Mouse (Mus musculus) ES-CJ7 (cell line): ENCODE results near the gene Lrrc75a.
A peak's percentile ranks its signal among the peaks of the same experiment; 100 is the strongest.

ENCODE experiments used
- DNase-seq: peaks from one replicate; pipeline ENCODE4 v3.0.0; 2011; ENCODE audit warnings: low read depth, low spot score

The Lrrc75a gene

DNA sequence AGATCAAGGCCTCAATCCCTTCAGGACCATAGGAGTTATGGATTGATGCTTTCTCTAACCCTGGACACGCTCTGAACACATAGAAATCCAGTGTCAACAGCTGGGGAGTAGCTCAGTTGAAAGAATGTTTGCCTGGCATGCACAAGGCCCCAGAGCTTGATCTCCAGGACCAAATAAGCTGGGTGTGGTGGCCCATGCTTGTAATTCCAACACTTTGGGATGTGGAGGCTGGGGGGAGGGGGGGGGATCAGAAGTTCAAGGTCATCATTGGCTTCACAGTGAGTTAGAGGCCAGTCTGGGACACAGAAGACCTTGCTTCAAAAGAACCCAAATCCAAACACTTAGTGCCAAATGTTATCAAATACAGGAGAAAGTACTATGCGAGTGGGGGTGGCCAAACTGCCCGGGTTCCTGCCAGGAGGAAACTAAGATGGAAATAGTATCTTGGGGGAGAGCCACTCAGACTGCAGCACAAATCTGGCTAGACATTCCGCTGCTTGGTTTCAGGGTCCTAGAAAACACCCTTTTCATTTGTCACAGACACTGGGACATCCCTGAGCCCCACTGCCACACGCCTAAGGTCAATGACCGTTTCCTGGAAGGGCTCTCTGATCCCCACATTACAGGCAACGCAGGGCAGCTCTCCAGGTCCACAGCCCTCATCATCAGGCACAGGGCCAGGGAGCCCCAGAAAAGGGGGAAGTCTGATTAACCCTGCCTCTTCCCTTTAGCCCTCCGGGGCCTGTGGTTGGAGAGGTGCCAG is 2.4 kb downstream of the Lrrc75a start:
- peak; percentile 82 for DNase-seq

DNA sequence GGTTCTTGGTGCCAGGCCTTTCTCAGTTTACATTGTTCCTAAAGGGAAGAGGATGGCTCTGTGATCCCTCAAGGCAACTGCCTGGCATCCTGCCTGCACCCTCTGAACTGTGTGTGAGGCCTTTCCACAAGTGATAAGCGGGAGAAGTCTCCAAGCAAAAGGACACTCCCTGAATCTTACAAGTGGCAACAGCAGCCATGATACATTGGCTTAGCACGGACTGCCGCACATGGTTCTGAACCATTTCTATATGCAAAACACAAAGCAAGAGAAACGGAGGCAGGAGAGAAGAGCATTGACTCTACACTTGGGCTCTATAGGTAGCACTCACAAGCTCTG is 3.0 kb downstream of the Lrrc75a start:
- no peak for DNase-seq

DNA sequence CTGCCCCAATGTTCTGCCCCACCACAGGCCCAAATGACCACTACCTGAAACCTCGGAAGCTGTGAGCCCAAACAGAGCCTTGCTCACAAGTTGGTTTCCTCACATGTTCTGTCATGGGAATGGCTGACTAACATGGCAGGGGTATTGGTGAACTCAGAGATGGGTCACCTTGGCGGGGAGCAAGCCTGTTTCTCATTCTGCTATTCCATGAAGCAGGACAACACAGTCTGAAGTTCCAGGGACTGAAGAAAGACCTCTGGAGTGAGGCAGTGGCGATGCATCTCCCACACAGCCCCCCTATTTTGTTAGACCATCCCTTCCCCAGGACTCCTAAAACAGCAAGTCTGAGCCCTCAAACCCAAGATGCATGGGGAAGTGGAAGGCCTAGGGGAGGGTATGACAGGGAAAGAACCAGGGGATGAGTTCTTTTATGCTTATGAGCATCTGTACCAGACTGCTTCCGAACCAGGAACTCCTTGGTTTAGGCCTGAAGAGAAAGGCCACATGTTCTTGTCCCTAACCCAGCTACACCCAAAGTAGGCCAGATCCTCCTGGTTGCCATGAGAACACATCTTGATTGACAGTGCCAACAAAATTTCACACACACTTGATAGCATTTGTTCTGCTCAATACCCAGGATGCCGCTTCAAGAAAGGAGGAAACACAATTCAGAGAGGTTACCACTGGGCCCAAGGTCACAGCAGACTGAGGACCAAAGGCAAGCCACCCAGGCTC is 3.6 kb downstream of the Lrrc75a start:
- DNase-seq, result peak; percentile 48

DNA sequence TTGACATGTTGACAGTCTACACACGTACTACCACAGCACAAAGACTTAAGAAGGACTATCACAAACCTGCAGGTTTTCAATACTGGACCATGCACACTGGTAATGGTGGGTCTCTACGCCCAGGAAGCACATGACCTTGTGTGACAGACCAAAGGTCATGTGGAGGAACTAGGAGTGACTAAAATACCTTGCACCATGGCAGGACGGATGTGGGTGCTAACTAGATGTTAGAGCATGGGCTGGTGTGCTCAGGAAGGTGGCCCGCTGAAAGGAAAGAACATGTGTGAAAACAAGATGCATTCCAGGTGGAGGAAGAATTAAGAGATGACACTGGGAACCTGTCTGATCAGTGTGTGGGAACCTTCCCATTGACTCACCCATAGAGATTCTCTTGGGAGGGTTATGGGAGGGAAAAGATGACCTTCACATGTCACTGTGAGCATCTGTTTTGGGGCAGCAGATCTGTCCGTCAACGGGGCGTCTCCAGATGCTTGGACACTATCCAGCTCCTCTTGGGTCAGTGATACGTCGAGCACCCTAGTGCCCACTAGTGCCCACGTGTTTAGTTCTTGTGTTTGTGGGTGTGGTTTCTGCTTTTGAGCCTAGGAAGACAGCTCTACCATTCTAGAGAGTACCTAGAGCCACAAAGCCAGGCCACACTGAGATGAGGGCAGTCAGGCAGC is 4.5 kb downstream of the Lrrc75a start:
- no peak for DNase-seq

DNA sequence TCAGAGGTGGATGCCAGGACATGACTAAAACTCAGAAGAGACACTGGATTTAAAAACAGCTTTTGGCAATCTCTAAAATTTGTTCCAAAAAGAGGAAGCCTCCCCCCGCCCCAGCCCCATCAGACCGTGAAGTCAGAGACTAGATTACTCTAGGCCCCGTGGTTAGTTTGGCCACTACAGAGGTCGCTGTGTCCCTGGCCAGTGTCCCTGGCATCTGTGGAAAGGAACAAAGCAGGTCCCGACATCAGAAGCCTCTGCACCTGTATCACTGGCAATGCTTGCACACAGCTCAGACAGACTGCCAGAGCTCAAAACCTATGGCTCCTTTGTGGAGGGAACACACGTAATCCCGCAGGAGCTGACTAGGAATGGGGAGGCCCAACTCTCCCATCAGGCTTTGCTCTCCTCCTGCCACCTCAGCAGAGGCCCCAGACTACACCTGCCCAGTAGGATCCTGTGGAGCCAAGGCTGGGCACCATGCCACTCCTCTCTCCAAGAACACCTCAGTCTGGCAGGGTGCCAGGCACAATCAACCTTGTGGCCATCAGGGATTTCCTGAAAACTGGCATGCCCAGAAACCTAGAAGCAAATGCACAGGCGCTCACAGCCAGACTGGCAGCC is 5.2 kb downstream of the Lrrc75a start:
- DNase-seq, result no peak

DNA sequence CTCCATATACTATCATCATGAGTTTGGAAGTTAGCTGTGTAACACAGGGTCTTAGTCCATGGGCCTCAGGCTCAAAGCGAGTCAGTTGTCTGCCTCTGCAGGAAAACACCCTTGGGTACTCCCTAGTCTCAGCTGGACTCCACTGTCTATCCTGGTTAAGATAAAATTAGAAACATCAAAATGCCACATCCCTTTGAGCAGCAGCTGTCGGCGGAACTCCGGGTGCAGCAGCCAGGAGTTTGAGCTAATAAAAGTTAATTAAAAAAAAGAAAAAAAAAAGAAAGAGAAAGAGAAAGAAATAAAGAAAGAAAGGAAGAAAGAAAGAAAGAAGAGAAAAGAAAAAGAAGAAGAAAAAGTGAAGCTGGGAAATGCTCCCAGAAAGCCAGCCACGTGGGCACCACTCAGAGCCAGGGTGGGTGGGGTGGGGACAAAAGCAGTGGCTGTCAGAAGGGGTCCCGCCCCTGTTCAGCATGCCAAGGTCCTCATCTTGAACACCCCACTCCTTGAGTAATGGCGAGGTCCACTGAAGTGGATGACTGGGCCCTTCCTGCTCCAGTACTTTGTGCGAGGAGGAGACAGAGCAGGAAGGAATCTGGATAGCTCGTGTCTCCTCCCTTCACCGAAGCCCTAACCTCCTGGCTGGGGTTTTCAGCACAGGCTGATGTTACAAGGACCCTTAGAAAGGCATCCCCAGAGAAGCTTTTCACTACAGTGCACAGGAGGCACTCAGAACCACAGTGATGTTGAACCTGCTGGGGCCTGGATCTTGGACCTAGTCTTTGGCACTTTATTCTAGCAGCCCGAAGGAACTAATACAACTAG is 6.1 kb downstream of the Lrrc75a start:
- DNase-seq, result no peak

DNA sequence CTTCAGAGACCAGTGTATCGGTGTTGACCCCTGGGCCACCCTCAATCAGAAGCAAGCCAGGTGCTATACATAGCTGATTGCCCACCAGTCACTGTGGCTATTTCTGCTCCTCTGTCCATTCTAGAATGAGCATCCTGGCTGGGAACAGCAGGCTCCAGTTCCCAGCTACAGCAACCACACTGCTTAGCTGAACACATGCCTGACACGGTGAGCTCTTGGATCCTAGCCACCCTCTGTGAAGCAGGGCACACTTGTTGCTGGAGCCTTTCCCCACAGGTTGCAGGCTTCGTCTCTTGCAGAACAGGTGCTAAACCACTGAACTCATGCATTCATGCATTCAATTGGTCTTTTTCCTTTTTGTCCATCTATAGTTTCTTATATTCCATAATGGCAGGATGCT is 7.9 kb downstream of the Lrrc75a start:
- no peak for DNase-seq

DNA sequence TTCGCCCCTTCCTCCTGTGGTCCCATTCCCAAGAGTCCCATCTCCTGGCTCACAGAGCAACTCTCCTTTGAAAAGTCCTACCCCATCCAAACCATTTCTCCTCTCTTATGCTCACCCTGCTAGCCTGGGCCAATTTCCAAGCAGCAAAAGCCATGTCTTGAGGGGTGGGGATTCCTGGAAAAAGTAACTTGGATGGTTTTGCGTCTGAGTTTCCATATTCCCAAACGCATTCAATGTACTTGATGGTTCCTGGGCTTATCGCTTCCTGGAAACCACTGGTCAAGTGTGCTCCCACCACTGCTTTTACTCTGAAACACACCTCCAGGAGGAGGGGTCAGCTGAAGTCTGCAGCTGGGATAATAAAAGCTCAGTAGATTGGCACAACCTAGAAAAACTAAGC is 9.9 kb downstream of the Lrrc75a start:
- no peak for DNase-seq

DNA sequence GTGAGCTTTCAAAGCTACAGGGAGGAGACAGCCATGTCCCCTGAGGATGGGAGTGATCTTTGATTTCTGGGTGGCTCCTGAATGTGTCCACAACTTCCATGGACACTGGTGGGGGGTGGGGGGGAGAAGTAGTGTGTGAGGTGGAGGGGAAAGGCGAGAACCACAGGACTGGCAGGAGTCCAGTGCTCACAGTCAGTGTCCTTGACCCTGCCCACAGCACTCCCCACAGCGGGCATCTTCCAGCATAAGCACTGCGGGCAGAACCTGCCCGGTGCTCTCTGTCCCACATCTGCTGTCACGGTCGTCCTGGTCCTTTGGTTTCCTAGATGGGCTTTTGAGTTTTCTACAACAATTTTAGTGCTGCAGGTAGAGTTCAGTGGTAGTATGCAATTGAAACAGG is 10.5 kb downstream of the Lrrc75a start:
- DNase-seq, result no peak

DNA sequence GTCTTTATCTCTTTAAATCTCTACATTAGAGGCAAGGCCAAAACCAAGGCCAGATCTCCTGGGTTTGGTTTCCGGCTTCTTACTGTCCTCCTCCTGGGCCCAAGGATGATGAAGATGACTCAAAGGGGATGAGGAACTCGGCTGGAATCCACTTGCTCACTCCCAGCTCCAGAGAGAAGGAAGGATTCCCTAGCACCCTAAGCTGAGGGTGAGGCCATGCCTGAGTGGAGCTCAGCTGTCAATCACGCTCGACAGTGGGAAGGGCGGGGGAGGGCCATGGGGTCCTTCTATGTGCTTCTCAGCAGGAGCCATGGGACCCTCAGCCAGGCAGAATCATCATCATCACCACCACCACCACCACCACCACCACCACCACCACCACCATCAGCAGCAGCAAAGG is 10.9 kb downstream of the Lrrc75a start:
- DNase-seq, result no peak

DNA sequence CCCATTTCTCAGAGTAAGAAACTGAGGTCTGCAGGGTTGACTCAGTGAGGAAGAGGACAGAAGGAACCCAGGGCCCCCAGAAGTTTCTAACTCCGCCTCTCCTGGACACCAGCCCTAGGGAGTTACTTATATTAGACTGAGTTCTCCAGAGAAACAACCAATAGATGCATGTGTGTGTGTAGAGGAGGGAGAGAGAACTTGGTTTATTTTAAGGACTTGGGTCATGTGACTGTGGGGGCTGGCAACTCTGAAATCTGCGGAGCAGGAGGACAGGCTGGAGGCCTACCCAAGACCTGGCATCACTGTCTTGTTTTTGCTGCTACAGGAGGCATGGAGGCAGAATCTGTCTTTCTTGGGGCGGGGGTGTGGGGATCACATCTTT is 11.5 kb downstream of the Lrrc75a start:
- DNase-seq, result no peak

DNA sequence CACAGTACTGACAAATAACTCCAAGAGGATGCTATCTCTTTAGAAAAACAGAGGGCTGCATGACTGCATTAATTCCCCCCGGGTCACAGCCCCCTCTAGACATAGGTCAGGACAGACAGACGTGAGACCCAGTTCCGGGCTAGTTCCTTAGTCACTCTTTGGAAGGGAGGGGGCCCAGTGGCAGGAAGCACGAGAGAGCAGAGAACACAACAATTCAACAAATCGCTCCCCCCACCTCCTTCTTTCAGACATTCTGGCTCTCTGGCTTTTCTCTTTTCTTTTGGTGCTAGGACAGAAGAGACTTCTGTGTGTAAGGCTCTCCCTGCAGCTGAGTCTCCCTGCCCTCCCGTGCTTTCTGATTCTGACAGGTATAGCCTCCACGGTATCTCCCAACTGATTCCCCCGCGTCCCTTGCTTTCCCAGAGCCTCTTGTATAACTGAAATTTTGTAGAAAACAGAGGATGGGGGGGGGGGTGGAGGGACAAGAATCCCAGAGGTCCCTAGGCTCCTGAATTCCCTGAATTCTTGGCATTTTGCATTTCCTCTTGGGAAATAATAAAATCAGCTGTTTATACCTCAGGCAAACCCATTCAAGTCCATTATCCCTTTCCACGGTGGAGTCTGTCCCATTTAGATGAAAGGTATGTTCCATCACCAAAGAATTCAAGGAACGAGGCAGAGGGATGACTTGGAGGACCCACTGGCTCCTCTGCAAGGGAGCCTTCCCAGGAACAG is 12.1 kb downstream of the Lrrc75a start:
- no peak for DNase-seq

DNA sequence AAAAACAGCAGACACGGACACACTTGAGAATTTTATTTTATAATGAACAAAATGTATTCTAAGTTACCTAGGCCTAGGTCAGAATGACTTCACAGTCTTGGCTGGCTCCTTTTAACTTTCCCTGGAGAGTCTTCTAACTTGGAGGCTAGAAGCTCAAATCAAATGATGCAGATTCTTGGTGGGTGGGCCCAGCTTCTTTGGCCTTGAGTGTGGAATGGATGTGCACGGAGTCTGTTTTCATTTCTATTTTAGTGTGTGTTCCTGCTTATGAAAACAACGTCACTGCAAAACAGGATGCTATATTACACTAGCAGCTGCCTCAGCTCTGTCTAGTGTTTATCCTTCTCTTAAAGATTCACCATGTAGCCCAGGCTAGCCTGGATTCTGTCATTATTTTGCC is 12.9 kb downstream of the Lrrc75a start:
- no peak for DNase-seq

DNA sequence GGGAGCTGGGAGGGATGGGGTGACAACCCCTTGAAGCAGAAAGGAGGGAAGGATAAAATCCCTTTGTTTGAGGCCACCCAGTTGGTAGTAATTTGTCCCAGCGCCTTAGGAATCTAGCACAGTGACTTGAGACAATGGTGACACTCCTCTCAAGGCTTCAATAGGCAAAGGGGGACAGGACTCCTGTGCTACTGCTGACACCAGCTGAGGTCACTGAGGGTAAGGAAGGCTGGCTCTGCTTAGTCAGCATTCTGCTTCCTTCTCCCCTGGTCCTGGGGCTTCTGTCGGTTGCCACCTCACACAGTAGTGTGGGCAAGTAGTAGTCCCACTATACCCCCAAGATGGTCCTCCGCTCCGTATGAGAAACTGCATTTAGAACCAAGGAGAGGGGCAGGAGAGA is 17.2 kb downstream of the Lrrc75a start:
- no peak for DNase-seq

DNA sequence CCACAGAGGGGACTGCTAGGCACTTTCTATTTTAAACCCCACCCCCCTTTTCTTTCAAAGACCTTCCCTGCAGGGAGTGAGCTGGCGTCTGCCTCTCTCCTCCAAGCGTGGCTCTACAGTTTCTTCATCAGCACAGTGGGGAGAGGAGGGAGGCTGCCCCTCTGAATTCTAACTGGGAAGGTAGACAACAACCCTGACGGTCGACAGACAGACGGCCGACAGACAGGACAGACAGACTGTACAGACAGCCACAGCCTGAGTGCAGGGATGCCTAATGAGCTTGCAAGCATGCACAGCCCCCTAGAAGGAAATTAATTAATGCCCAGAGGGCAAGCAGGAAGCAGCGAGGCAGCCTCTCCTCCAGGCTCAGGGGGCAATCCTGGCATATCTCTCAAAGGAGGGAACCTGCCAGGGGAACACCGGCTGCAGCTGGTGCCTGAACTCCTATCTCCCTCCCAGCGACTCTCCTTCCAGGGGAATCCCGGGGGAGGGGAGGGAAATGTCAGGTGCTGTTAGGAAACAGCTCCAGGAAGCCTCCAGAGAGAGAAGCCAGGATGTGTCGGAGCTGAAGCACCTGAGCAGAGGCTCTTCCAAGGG is 18.0 kb downstream of the Lrrc75a start:
- DNase-seq, result no peak

DNA sequence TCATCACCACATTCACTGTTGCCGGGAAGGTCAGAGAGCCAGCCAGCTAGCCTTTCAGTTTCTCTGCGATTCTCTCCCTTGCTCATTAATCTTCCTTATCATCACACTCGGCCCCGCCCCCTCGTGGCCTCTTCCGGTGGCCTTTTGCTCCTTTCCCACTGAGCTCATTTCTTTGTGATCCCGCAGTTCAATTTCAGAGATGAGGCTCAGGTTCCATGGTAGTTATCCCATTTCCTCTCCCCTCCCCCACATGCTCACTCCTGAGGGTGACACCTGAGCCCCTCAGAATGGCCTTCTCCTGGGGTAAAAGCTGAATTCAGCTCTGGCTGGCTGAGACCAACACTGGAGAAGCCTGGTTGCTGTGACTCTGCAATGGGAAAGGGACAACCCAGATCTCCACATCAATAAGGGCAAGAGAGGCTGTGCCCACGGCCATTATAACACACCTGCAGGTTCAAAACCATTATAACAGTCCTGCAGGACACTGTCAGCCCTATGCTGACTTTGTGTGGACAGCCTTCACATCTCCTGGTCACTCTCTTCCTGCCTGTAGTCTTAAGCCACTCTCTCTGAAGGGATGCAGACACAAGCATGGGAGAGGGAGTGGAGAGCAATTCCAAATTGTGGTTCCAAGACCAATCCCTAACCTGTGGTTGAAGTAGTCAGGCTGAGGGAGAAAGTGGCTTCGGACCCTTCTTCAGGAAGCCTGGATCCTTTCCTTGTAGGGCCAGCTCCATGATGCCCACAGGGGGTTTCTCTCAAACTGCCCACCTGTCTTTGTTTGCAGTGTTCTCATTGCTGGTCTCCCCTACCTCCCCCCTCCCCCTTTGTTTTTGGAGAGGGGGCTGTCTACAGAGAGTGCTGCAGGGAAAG is 18.7 kb downstream of the Lrrc75a start:
- DNase-seq, result peak; percentile 39

DNA sequence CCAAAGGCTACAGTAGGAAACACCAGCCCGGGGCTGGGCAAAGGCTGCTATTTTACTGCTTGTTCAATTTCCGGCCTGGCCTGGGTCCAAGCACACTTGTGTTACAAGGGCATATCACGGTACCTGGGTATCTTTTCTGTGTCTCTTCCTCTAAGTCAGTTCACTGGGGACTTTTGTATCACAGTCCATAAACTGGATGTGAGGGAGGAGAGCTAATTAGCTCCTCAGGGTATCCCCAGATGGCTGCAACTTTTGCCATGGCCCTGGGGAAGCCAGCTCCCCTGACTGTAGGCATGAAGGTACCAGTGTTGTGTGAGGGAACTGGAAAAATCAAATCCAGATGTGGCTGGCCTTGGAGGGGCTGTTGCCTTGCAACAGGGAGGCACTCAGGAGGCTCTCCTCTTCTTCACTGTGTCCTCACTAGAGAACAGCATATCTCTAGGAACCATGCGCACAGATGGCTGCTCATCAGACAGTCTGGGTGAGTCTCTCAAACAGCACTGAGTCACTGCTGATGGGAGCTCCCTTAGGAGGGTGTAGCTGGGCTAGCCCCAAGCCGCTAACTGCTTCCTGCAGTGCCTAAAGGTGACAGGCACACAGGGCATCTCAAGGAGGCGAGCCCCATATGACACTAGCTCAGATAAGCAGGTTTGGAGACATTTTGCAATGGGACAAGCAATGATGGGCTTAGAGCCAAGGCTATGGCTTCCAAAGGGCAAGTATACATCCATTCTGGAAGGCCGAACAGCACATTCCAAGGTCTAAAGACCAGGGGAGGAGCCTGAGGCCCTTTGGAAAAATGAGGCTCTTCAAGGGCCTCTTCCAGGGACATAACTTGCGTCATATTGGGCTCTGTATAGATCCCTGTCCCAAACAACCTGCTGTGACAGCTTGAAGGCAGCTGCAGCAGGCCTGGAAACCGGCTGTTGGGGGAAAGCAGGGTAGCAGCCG is 23.7 kb downstream of the Lrrc75a start:
- DNase-seq, result no peak

DNA sequence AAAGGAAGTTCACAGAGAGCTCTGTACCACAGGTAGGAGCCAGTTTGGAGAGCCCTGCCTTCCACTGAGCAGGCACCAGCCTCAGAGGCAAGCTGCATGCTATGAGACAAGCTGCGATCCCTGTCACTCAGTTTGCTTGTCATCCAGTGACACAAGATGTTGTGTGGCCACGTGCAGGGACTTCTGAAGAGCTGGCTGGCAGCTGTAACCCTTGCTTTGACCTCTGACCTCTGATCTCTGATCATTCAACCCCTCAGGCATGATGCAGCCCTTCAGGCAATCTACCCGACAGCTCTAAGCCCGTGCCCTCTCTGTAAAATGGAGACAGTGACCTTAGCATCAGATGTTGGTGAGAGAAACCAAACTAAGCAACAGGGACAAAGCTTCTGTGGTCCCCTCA is 25.5 kb downstream of the Lrrc75a start:
- no peak for DNase-seq
